Mouse (Mus musculus) hindbrain, embryonic 13.5 days (tissue): ENCODE results near the gene Eif4a1. TPM values are rescaled to one million over a fixed set of nuclear protein-coding genes. Genes with fewer than 3 reads are reported as not detected.

Source experiments
- ATAC-seq: fragments of 200-750 bp; cut with Nextera tagmentation; 2 replicates; pipeline ENCODE4 v1.8.0; 2017; ENCODE audit warnings: moderate TSS enrichment; ENCODE audit not compliant: low FRiP score
- H3K27ac ChIP-seq: fragments of 300-500 bp; sonication (generic); 2 replicates; pipeline ENCODE4 v1.5.1; 2015; ENCODE audit warnings: inconsistent platforms, mild to moderate bottlenecking, moderate library complexity
- H3K27me3 ChIP-seq: fragments of 300-500 bp; sonication (generic); 2 replicates; pipeline ENCODE4 v1.6.1; 2015; ENCODE audit warnings: mild to moderate bottlenecking, inconsistent platforms
- H3K36me3 ChIP-seq: fragments of 300-500 bp; sonication (generic); 2 replicates; pipeline ENCODE4 v1.6.1; 2015; ENCODE audit warnings: mild to moderate bottlenecking, inconsistent platforms
- H3K4me1 ChIP-seq: fragments of 300-500 bp; sonication (generic); replicated peaks from 2 replicates; pipeline ENCODE4 v1.6.1; 2015; ENCODE audit warnings: inconsistent platforms
- H3K4me2 ChIP-seq: fragments of 300-500 bp; sonication (generic); 2 replicates; pipeline ENCODE4 v1.6.1; 2015; ENCODE audit warnings: inconsistent platforms, mild to moderate bottlenecking, moderate library complexity
- H3K4me3 ChIP-seq: fragments of 300-500 bp; sonication (generic); 2 replicates; pipeline ENCODE4 v1.5.1; 2015; ENCODE audit warnings: mild to moderate bottlenecking, inconsistent platforms
- H3K9ac ChIP-seq: fragments of 300-500 bp; sonication (generic); 2 replicates; pipeline ENCODE4 v1.6.1; 2015; ENCODE audit warnings: mild to moderate bottlenecking, inconsistent platforms
- H3K9me3 ChIP-seq: fragments of 300-500 bp; sonication (generic); 2 replicates; pipeline ENCODE4 v1.6.1; 2016; ENCODE audit warnings: inconsistent platforms
- WGBS: fragments of 180-500 bp; shearing (Covaris S2); methylation state at CpG from one replicate; pipeline ENCODE4 v1.1.7; 2015; 5-methylcytosine and 5-hydroxymethylcytosine counted together
- polyA plus RNA-seq: library from polyadenylated mRNA; unstranded; fragments of >200 nt; fragmentation: Nextera tagmentation; extraction: Ambion mirVana; gene quantifications from 2 replicates; pipeline ENCODE4 v1.2.1, GENCODE M21; 2015

Eif4a1 gene
- polyA plus RNA-seq, 1 experiment from 2014 or later: 528 TPM

DNA sequence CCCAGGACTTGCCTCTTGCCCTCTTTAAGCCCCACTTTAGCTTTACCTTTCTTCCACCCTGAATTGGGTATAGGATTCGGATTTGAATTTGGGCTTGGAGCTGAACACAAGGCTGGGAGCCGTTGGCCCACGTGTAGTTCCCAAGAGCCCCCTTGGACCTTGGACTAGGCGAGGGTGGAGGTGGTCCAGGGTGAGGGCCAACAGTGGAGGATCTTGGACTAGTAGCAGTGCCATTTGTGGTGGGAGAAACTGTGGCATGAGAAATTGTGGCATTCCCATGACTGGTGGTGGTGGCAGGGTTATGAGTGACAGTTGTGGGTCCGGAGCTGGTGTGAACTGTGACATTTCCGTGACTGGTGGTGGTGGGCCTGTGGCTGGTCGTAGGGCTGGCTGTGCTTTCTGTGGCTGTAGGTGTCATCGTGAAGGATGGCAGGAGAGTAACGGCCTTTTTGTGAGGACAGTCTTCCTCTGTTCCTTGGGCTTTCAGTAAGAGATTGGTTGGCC lies 6.7 kb downstream of the Eif4a1 start:
- no peak overlapping the region for H3K4me3 ChIP-seq
- no peak for ATAC-seq
- H3K27me3 ChIP-seq: no peaks in the 10 kb centered on the region
- peak overlapping the region; percentile 35; the same call in 1 of the 2 replicates for H3K27ac ChIP-seq
- no peak overlapping the region; the same call in 1 of the 2 replicates for H3K9ac ChIP-seq
- 86% methylated on average over 9 of the region's 9 CpGs for WGBS
- H3K4me2 ChIP-seq: no peak overlapping the region
- peaks cover 68% of the 10 kb centered on the region for H3K36me3 ChIP-seq
- no peaks in the 10 kb centered on the region for H3K9me3 ChIP-seq
- H3K4me1 ChIP-seq: peaks cover 39% of the 10 kb centered on the region

DNA sequence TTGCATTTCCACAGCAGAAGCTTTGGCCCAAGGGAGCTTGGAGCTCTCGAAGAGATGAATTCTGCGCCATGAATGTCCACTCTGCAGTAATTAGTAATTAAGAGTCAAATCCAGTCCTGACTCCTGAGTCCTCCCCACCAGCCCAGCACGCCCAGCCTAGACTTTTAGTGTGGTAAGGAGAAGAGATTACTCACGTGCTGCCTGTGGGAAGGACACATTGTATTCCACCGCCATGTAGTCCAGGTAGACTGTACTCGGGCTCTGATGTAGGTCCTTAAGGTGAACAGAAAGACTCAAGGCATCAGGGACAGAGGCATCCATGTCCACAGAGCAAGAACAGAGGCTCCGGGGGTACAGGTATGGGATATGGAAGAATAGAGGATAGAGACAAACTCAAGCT lies 7.4 kb downstream of the Eif4a1 start:
- no peaks in the 10 kb centered on the region for H3K27me3 ChIP-seq
- H3K4me2 ChIP-seq: no peak overlapping the region
- no peak overlapping the region for H3K9ac ChIP-seq
- WGBS: 96% methylated on average over 7 of the region's 7 CpGs
- H3K4me3 ChIP-seq: no peak overlapping the region
- ATAC-seq: no peak
- H3K36me3 ChIP-seq: peaks cover 61% of the 10 kb centered on the region
- peaks cover 35% of the 10 kb centered on the region for H3K4me1 ChIP-seq
- no peaks in the 10 kb centered on the region for H3K9me3 ChIP-seq
- no peak overlapping the region for H3K27ac ChIP-seq

DNA sequence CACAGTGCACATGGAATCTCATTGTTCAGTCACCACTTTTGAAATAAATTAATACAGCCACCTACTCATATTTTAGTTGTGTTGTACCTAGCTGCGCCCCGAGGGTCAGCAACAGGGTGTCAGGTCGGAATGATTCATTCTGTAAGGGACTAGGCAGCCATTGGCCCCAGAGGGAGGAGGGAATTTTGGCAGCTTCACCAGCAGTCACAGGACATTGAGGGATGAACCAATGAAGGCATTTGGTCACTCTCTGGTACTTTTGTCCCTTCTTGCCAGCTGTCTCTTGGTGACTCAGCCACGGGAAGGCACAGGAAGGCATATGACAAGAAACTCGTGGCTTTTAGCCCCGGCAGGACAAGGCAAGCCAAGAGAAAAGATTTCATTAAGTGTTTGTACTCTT lies 8.4 kb downstream of the Eif4a1 start:
- H3K4me1 ChIP-seq: peaks cover 27% of the 10 kb centered on the region
- peaks cover 57% of the 10 kb centered on the region for H3K36me3 ChIP-seq
- H3K9ac ChIP-seq: no peak overlapping the region
- peak overlapping the region; percentile 97 for H3K27ac ChIP-seq
- WGBS: 91% methylated on average over 6 of the region's 6 CpGs
- no peak overlapping the region for H3K4me2 ChIP-seq
- no peak for ATAC-seq
- no peaks in the 10 kb centered on the region for H3K9me3 ChIP-seq
- no peaks in the 10 kb centered on the region for H3K27me3 ChIP-seq
- H3K4me3 ChIP-seq: no peak overlapping the region

DNA sequence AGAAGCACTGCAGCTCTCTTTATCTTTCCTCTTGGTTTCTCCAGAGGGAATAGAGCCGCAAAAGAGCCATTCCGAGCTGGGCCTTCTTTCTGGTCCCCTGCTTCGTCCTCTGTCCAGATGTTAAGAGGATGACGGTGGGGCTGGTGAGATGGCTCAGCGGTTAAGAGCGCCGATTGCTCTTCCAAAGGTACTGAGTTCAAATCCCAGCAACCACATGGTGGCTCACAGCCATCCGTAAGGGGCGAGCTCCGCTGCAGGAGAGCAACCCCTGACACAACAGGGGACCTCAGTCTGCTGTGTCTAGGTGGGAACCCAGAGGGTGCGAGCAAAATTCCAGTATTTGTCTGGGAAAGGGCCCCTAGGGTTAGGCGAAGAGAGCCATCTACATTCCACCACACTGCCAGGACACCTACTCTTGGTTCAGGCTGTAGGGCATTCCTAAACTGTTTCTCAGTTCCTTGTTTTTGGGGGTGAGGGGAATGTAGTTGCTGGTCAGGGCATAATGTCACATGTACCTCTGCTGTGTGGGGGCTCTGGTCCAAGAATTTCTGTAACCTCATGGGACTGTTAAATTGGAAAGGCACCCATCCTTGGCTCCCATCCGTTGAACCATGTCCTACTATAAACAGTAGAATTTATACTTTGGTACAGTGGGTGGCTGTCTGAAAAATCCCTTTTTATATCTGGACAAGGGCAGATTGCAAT lies 9.1 kb downstream of the Eif4a1 start:
- ATAC-seq: peak; percentile 51
- Histone ChIP-seq H3K27me3 (no peaks in the 10 kb centered on the region), H3K27ac (peak overlapping the region; percentile 97), H3K9me3 (no peaks in the 10 kb centered on the region), H3K4me3 (peak overlapping the region; percentile 55), H3K4me2 (peak overlapping the region; percentile 61), H3K4me1 (peaks cover 27% of the 10 kb centered on the region), H3K9ac (peak overlapping the region; percentile 67), H3K36me3 (peaks cover 57% of the 10 kb centered on the region)
- WGBS: 72% methylated on average over 13 of the region's 13 CpGs

DNA sequence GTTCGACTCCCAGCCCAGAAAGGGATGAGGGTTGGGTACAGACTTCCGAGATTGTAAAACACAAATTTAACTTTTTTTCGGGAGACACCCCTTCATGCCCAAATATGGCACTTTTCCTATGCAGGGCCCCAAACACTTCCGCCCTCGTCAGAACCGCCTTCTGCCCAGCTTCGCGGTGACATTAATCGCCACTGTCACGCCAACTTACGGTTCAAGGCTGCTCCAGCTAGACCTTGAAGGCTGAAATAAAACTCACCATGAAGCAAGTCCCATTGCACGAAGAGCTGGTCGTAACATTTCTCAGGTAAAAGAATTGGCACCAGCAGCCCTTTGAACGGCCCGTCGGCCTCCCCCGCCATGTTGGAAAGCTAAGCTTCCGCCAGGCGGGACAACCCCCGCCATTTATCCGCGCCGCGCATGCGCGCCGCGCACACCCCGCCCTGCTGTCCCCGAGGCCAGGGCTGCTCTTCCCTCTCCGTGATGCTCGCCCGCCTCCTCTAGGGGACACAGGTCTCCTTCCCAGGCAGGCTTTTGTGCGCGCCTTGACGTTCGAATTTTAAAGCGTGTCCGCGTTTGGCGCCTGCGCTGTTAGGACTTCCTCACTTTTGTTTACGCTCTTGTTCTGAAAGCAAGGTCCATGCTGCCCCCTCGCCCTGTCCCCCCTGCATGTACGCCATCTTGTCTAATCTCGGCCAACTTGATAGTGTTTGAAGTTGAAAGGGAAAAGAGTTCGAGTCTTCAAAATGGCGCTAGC lies 9.8 kb downstream of the Eif4a1 start, which contains the start of gene Mpdu1:
Gene Mpdu1 (minus strand): TSS at position 430 of the 754 bp plus-strand sequence.
- Histone ChIP-seq H3K4me3 (peak within 1 kb of the TSS; percentile 55), H3K4me2 (peak within 1 kb of the TSS; percentile 61), H3K27ac (peak within 1 kb of the TSS; percentile 97), H3K36me3 (peaks cover 57% of the 10 kb centered on the region), H3K9me3 (no peaks in the 10 kb centered on the region), H3K9ac (peak within 1 kb of the TSS; percentile 74), H3K4me1 (peaks cover 27% of the 10 kb centered on the region), H3K27me3 (no peaks in the 10 kb centered on the region)
- ATAC-seq: peak; percentile 97
- 1% methylated on average over 48 of the region's 48 CpGs for WGBS

DNA sequence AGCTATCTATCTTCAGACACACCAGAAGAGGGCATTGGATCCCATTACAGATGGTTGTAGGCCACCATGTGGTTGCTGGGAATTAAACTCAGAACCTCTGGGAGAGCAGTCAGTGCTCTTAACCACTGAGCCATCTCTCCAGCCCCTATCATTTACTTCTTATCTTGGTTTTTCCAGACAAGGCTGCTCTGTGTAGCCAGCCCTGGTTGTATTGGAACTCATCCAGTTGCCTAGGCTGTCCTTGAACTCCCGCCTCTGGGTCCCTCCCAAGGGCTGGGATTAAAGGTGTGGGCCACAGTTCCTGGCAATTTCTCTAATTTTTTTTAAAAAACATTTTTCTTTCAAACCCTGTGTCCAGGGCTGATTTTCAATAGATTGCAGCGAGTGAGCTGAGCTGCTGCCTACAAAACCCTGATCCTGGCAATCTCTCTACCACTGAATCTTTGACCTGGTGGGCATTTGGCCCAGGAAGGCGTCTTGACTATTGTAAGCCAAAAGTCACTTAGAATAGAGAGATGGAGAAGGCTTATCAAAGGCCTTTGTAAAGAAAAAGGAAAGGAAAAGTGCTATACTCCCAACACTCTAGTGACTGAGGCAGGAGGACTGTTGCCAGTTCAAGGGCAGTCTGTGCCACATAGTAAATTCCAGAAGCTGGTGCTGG lies 10.9 kb downstream of the Eif4a1 start:
- WGBS: 81% methylated on average over 3 of the region's 3 CpGs
- Histone ChIP-seq H3K9ac (peak overlapping the region; percentile 74), H3K4me3 (peak overlapping the region; percentile 55), H3K36me3 (peaks cover 59% of the 10 kb centered on the region), H3K27ac (peak overlapping the region; percentile 97), H3K4me1 (peaks cover 32% of the 10 kb centered on the region), H3K4me2 (peak overlapping the region; percentile 61), H3K9me3 (no peaks in the 10 kb centered on the region), H3K27me3 (no peaks in the 10 kb centered on the region)
- ATAC-seq: no peak

DNA sequence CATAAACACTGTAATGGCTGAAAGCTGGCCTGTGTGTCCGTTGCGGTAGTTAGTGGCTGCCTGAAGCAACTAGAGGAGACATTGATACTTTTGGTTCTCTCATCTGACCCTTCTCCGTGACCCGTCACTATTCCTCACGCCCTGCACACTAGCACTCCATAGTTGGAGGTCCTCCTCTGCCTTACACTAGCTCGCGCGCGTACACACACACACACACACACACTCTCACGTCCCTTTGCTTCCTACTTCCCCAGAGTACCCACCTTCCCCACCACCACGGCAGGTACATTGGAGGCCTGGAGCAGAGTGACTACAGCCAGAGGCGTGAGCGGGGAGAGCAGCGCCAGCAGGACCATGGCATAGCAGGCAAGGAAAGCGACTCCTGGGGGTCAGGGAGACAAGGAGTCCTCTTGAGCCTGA lies 14.8 kb downstream of the Eif4a1 start:
- Histone ChIP-seq H3K36me3 (peaks cover 53% of the 10 kb centered on the region), H3K9me3 (no peaks in the 10 kb centered on the region), H3K4me3 (no peak overlapping the region), H3K27me3 (no peaks in the 10 kb centered on the region), H3K9ac (no peak overlapping the region), H3K27ac (0 out of 2 replicates have a peak overlapping the region, but pooled peaks have one; percentile 18), H3K4me2 (no peak overlapping the region), H3K4me1 (peaks cover 36% of the 10 kb centered on the region)
- WGBS: 86% methylated on average over 15 of the region's 15 CpGs
- ATAC-seq: no peak

DNA sequence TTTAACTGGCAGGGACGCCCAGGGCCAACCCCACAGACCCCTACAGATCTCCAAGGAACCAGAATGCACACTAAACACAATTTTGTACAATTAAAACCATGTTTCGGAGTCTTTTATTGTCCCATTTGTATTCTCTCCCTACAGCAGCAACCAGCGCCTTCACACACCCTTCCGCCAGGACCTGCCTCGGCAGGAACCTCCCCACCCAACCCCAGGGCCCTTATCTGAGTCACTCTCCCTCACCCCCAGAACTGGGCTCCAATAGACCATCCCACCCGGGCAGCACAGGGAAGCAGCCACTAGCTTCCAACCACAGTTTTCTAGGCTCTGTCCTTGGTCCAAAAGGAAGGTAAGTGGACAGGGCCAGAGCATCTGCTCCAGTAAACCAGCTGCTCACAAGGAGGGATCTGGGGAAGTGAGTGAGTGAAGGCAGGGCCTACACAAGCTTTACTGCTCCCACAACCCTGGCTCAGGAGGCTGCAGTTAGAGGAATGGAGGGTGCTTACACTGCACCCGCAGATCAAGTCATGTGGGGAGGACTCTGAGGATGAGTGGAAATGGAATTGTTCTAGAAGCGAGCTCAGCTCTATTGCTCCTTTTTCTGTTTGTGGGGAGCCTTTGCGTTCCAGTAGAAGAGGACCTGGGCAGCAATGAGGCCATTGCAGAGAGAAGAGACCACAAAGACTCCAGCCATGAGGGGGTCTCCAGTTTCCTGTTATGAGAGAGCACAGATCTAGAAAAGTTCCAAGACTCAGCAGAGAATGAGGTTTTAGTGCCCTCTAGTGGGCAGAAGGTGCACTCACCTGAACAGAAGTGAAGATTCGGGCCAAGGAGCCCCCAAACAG lies 15.4 kb downstream of the Eif4a1 start:
- H3K27me3 ChIP-seq: no peaks in the 10 kb centered on the region
- 82% methylated on average over 10 of the region's 10 CpGs for WGBS
- peaks cover 59% of the 10 kb centered on the region for H3K36me3 ChIP-seq
- H3K9ac ChIP-seq: peak overlapping the region; percentile 43; the same call in 1 of the 2 replicates
- H3K27ac ChIP-seq: peak overlapping the region; percentile 18; the same call in 1 of the 2 replicates
- no peaks in the 10 kb centered on the region for H3K9me3 ChIP-seq
- ATAC-seq: no peak
- H3K4me3 ChIP-seq: no peak overlapping the region
- no peak overlapping the region for H3K4me2 ChIP-seq
- peaks cover 36% of the 10 kb centered on the region for H3K4me1 ChIP-seq

DNA sequence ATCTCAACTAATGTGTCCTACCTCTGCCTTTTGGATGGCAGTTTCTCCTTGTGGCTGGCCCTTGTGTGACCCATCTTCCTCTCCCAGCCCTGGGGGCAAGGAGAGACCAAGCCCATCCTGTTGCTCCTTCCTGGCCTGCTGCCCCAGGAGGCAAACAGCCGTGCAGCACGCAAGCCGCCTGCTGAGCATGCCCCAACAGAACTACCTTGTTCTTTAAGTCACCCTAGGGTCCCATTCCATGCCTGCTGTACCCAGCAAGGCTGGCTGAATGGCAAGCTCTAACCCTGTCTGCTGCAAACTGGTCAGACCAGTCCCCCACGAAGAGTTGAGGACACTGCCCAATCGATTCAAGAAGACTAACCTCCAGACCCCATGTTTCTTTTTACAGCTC lies 16.2 kb downstream of the Eif4a1 start:
- Histone ChIP-seq H3K4me1 (peaks cover 28% of the 10 kb centered on the region), H3K9ac (0 out of 2 replicates have a peak overlapping the region, but pooled peaks have one; percentile 39), H3K27me3 (no peaks in the 10 kb centered on the region), H3K36me3 (peaks cover 67% of the 10 kb centered on the region), H3K9me3 (no peaks in the 10 kb centered on the region), H3K4me3 (no peak overlapping the region), H3K27ac (no peak overlapping the region), H3K4me2 (no peak overlapping the region)
- 82% methylated on average over 5 of the region's 5 CpGs for WGBS
- ATAC-seq: no peak

DNA sequence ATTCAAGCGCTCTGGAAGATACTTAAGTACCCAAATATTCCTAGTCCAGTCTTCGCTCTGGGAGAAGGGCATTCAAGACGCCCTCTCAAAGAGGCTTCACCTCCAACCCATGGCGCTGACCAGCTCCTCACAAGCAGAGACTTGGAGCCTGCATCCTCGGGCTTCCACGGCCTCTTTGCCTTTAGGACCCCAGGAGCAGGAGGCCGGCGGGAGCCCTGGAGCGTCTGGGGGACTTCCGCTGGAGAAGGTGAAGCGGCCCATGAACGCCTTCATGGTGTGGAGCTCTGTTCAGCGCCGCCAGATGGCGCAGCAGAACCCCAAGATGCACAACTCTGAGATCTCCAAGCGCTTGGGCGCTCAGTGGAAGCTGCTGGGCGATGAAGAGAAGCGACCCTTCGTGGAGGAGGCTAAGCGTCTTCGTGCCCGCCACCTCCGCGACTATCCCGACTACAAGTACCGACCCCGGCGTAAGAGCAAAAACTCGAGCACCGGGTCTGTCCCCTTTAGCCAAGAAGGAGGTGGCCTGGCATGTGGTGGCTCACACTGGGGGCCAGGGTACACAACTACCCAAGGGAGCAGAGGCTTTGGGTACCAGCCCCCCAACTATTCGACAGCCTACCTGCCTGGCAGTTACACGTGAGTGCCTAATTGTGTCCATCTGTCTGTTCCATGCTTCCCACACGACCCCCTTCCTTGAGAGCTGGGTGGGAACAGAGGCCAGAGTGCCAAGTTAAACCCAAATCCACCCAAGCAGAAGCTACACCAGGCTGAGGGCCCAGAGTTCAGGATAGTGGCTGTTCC lies 16.8 kb downstream of the Eif4a1 start, which contains the start of gene Sox15:
Gene Sox15 (plus strand): TSS at position 51 of the 801 bp plus-strand sequence.
- H3K9me3 ChIP-seq: no peaks in the 10 kb centered on the region
- H3K9ac ChIP-seq: 0 out of 2 replicates have a peak within 1 kb of the TSS, but pooled peaks have one; percentile 46
- H3K27me3 ChIP-seq: no peaks in the 10 kb centered on the region
- ATAC-seq: peak; percentile 50; the same call in 1 of the 2 replicates
- peak within 1 kb of the TSS; percentile 42; the same call in 1 of the 2 replicates for H3K27ac ChIP-seq
- H3K4me1 ChIP-seq: peaks cover 23% of the 10 kb centered on the region
- no peak within 1 kb of the TSS for H3K4me2 ChIP-seq
- peaks cover 73% of the 10 kb centered on the region for H3K36me3 ChIP-seq
- H3K4me3 ChIP-seq: 0 out of 2 replicates have a peak within 1 kb of the TSS, but pooled peaks have one; percentile 4
- WGBS: 21% methylated on average over 34 of the region's 34 CpGs
